Comparison of ENCODE assay signal across 12 mouse cellular contexts in the genomic region with DNA sequence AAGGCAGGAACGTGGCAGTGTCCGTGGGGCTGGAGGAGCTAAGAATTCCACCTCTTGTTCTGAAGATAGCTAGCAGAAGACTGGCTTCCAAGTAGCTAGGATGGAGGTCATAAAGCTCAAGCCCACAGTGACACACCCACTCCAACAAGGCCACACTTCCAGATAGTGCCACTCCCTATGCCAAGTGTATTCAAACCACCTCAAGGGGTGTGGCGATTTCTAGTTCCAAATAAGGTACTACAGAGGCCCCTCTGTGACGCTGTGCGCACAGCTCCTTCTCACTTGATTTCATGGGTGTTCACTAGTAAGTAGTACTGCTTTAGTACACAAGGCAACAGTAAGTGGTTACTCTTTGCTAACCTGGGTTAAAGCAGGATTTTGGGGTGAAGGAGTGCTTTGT.
DNase-seq lines count a peak whose midpoint lies in the region; ATAC-seq lines count a peak whose summit lies in the region.
"Had no signal": no experiment of that assay in that cellular context is flagged by ENCODE, and none has a peak within 500 bp of the region (broad histone marks: within the 10 kb centered on the region; RNA-seq: fewer than 3 reads in every experiment).

No protein-coding gene starts in this region.

- H3K27ac ChIP-seq in heart, embryonic 11.5 days (ENCODE audit: low read depth, low read length): peak overlapping the region; percentile 83
- H3K27ac ChIP-seq: forebrain, embryonic 13.5 days had no signal

- no peaks in the 10 kb centered on the region for H3K9me3 ChIP-seq in heart, embryonic 11.5 days (replicated peaks; ENCODE audit: control insufficient read depth, low read length)
- H3K9me3 ChIP-seq: forebrain, embryonic 13.5 days; midbrain, embryonic 13.5 days had no signal

- H3K4me2 ChIP-seq in heart, embryonic 11.5 days: 0 out of 2 replicates have a peak overlapping the region, but pooled peaks have one; percentile 29
- H3K4me2 ChIP-seq: forebrain, embryonic 13.5 days; midbrain, embryonic 13.5 days had no signal

- H3K4me1 ChIP-seq in heart, embryonic 11.5 days (ENCODE audit: control insufficient read depth, insufficient read depth, low read length): peaks cover 13% of the 10 kb centered on the region

- no peaks in the 10 kb centered on the region for H3K27me3 ChIP-seq in heart, embryonic 11.5 days (ENCODE audit: control insufficient read depth, insufficient read depth, low read length)
- H3K27me3 ChIP-seq: forebrain, embryonic 13.5 days; midbrain, embryonic 13.5 days had no signal

- 65% methylated on average over 5 of the region's 5 CpGs for WGBS in heart, embryonic 11.5 days (ENCODE audit: insufficient replicate concordance)

- DNase-seq in heart, adult 18-20 months: no peak
- DNase-seq in CD8-positive naive resting alpha-beta T cell, adult 2 months (ENCODE audit: low read depth in 2 of 2, low spot score in 2 of 2): peak; percentile 16 to 40
- DNase-seq in lung, postnatal 10 days: peak; percentile 16
- DNase-seq in left cerebral cortex, postnatal 4 days: no peak
- DNase-seq in MN1 (ENCODE audit: low spot score): no peak
- no peak for DNase-seq in layer of hippocampus, postnatal 14 days (ENCODE audit: low spot score in 2 of 2)
- DNase-seq: cerebellum, postnatal 36 days; kidney, adult 2 months had no signal

- no peak overlapping the region for H3K9ac ChIP-seq in heart, embryonic 11.5 days (ENCODE audit: low read depth, low read length)
- H3K9ac ChIP-seq: forebrain, embryonic 13.5 days; midbrain, embryonic 13.5 days had no signal

- ATAC-seq in heart, embryonic 11.5 days (replicated peaks; ENCODE audit: insufficient number of reproducible peaks, low FRiP score, low TSS enrichment): peak; percentile 88
- peak; percentile 80 for ATAC-seq in erythroid progenitor cell, adult 5-6 weeks (replicated peaks; ENCODE audit: low FRiP score, poor library complexity, severe bottlenecking)
- ATAC-seq: forebrain, embryonic 13.5 days; midbrain, embryonic 13.5 days had no signal

- H3K4me3 ChIP-seq in heart, embryonic 11.5 days (ENCODE audit: low read depth, low read length): no peak overlapping the region
- H3K4me3 ChIP-seq: forebrain, embryonic 13.5 days; midbrain, embryonic 13.5 days had no signal

- 0 out of 2 replicates have a peak, but pooled peaks cover 1% of the 10 kb centered on the region for H3K36me3 ChIP-seq in heart, embryonic 11.5 days (ENCODE audit: control insufficient read depth, insufficient read depth, low read length)

- intact Hi-C loops in left cerebral cortex, postnatal 4 days (cut with DNase I): no loop called here

Comparison
In these comparisons a context has a peak if more than half of its experiments do, and no peak if none do; other contexts are left out.
1. DNase-seq: peak in CD8-positive naive resting alpha-beta T cell, adult 2 months (2 of 2) and lung, postnatal 10 days (single experiment); none in heart, adult 18-20 months (0 of 2), left cerebral cortex, postnatal 4 days (single experiment), MN1 (single experiment) and layer of hippocampus, postnatal 14 days (0 of 2).